Mouse (Mus musculus): Measurements from ENCODE around the gene Rassf7.

Gene Rassf7

DNA sequence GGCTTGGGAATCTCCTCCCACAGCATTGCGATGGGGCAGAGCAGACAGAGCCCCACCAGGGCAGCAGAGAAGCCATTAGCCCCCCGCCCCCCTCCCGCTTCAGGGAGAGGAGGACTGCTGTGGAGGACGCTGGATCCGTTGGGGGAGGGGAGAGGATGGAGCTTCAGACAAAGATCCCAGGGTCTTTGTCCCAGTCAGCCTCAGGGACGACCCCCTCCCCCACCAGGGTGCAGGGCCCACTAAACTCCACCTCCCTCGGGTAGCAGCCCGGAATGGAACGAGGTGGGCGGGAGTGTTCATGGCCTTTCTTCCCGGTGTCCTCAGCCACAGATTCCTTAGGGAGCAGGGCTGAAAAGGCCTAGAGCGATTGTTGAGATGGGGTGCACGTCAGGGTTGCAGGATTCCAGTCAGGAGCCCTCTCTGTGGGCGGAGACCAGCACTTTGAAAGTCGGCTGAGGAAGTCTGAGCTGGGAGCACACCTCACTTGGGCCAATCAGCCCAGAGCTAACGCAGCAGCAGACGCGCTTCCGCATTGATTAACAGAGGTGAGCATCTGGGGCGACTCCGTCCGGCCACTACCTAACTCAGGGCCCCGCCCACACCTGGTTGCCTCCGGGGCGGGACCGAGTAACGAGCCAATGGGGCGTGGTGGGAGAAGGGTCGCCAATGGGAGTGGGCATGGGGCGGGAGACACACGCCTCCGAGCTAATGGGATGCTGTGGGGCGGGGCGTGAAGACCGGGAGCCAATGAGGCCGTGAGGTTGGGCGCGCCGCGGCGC, at the start of gene Rassf7:
Gene Rassf7 (plus strand): TSS at position 760 of the 779 bp plus-strand sequence.
- DNase-seq (ENCODE audit: low read depth, low spot score): peak; percentile 98

DNA sequence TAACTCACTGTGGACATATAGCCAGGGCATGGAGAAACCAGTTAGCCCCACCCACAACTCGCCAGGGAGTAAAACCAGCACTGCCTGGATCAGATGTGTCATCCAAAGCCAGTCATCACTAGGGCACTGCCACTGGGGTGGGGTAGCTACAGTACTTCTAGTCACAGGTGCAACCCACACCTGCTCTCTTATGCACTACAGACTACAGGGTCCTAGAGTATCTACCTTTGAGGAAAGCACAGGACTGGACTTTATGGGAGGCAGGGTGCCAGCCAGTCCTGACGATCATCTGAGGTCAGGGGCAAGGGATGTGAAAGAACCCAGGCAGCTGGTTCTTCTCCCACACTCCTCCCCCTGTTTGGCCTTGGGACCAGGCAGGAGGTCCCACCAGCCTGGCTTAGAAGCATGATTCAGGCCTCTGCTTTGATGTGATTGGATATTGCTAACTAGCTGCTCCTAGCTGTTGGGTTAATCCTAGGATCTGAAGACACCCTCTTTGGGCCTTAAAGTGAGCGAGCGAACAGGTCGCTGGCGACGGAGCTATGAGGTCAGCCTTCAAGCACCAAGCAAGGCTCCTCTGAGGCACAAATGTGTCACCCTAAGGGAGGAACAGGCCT, 47.7 kb upstream of the Rassf7 start:
- DNase-seq (ENCODE audit: low read depth, low spot score): no peak

DNA sequence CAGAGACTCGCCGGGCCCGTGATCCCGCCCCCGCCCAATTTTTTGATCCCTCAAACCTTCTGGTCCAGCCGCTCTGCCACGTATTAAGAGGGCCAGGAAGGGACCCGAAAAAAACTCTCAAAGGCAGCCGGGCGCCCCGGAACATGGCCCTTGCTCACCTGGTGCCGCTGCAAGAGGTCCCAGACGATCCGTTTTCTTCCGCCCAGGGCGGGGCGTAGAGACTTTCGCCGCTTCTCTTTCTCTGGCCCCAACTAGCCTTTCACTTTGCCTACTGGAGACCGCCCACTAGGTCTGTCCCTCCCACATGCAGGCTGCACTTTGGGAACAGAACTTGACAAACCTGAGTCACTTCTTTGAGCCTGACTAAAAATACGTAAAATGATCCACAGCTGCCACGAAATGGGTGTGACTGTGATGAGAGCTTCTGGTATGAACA, 47.1 kb upstream of the Rassf7 start:
- no peak for DNase-seq (ENCODE audit: low read depth, low spot score)

DNA sequence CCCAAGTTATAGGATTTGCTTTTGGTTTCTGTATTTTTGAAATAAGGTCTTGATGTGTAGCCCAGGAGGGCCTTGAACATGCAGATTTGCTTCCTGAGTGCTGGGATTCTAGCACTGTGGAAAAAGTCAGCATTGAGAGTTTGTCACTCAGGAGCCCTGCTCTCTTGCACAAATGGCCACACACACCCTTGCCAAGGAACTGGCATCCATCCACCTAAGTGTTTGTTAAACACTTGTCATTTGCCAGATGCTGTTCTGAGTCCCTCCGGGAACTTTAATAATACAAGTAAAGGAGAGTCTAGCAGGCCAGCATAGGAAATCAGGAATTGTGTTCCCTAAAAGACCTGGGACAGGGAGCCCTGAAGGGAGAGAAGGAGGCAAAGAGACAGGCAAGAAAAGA, 46.4 kb upstream of the Rassf7 start:
- no peak for DNase-seq (ENCODE audit: low read depth, low spot score)

DNA sequence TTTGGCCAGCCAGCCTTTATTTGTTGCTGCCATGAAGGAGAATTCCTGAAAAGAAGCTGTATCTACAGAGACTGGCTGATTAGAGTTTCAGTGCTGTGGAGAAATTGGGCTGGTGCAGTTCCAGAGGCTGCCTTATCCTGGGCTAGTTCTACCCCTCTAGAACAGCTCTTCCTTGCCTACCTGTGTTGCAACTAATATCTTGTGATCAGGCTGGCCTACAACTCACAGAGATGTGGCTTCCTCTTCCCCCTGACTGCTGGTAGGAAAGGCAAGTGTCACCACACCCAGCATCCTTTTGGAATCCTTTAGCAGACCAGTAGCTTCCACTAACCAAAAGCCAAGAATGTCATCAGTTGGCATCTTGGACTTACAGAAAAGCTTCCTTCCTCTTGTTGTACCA, 45.8 kb upstream of the Rassf7 start:
- DNase-seq (ENCODE audit: low read depth, low spot score): no peak

DNA sequence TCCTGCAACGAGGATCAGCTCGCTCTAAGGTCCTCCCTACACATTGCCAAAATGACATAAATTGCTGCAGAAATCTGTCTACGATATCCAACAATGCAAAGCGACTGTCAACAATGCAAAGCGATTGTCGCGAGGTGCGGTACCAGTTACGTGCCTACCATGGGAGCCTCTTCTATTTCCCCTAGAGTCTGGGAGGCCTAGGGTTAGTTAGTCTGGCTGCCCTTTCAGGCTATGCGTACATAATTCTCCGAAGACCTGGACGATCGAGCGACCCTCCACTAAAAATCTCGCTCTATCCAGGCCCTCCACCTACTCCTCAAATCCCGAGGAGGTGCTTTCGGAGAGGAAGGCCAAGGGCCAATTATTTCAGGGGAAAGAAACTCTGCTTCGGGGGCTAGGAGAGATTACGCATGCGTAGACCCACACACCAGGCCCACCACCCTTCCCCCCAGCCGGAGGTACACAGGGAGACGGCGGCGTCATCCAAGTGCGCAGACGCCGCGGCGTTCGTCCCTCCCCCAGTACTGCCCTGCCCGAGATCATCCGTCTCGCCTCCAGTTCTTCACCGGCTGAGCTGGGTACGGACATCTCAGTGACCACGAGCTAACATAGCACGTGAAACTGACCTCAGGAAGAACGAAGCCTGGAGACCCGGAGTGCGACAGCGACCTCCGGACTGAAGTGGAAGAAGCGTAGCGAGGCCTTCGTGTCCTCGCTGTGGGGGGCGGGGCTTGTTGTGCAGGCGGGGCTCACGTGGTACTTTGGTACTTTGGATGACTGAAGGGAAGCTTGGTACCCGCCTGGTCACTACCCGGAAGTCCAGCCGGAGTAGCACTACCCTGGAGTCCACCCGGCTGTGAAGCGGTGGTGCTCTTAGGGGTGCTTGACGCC, 43.3 kb upstream of the Rassf7 start, which contains the start of gene Rnh1:
Gene Rnh1 (minus strand): TSS at position 742 of the 891 bp plus-strand sequence.
- peak; percentile 84 for DNase-seq (ENCODE audit: low read depth, low spot score)

DNA sequence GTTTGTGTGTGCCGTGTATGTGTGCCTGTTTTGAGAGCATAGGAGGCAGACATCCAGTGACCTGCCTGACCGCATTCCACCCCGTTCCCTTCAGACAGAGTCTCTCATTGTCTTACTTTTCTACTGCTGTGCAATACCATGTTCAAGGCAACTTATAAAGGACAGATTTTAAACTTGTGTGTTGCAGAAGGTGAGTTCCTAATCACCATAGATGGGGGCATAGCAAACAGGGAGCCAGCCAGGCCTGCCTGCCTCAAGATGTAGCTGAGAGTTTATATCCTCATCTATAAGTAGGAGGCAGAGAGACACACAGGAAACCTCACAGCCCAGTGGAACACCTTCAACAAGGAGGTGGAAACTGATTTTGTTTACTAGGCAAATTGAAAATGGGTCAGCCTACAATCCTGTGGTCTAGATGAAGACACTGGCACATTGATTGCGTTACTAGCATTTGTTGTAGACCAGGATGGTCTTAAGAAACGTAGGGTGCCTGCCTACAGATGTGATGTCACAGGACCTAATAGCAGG, 42.3 kb upstream of the Rassf7 start:
- no peak for DNase-seq (ENCODE audit: low read depth, low spot score)

DNA sequence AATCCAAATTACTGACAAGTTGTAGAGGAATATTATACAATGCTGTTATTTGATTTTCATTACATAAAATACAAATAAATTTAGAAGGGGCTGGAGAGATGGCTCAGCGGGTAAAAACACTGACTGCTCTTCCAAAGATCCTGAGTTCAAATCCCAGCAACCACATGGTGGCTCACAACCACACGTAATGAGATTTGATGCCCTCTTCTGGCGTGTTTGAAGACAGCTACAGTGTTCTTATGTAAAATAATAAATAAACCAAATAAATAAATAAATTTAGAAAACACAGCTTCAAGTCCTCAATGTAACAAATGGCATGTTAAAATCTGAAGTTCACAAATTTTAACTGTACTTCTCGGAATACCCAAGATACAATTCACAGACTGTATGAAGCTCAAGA, 40.6 kb upstream of the Rassf7 start:
- no peak for DNase-seq (ENCODE audit: low read depth, low spot score)

DNA sequence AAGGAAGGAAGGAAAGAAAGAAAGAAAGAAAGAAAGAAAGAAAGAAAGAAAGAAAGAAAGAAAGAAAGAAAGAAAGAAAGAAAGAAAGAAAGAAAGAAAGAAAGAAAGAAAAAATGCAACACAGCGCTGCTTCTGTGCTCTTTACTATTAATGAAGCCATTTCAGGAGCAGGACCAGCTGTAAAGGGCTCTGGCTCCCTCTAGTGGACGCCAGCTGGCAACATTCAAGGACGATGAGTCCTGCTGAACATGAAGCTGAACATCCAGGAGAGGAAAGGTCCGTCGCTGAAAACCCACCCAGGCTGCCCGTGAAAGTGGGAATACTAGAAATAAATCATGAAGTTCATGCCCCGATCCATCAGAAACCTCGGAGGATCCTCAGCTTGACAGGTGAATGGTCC, 39.5 kb upstream of the Rassf7 start:
- peak; percentile 67 for DNase-seq (ENCODE audit: low read depth, low spot score)

DNA sequence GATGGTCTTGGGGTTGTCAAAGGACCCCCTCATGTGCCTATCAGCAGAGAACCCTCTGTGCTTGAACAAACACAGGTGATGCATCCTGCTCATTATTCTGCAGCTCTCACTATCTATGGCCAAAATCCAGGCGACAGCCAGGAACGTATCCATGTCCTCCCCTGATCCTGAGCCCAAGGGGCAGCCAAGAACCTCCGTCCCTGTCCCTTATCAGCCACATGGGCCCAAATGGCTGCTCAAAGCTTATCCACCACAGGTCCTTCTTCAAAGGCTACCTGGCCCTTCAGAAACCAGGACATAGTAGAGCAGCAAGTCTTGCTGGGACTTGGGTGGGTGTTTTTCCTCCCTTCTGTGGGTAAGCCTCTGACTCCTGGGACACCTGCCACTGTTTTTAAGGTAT, 27.5 kb upstream of the Rassf7 start:
- DNase-seq (ENCODE audit: low read depth, low spot score): no peak

DNA sequence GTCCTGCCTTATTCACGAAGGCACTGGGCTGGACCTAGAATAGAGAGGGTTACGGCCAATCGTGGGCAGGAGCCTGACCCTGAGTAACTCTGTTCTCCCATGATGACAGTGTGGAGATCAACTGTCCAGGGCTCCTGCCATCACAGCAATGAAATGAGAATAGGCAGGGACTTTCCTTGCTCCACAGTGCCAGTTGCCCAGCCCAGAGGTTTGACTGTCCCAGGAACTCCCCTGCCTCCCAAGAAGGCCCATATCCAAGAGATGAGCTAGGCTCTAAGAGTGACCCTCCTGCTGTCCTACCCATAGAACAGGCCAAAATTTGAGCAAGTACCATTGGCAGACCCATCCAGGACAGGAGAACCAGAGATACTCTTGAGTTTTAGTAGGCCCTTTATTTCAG, 26.9 kb upstream of the Rassf7 start:
- no peak for DNase-seq (ENCODE audit: low read depth, low spot score)

DNA sequence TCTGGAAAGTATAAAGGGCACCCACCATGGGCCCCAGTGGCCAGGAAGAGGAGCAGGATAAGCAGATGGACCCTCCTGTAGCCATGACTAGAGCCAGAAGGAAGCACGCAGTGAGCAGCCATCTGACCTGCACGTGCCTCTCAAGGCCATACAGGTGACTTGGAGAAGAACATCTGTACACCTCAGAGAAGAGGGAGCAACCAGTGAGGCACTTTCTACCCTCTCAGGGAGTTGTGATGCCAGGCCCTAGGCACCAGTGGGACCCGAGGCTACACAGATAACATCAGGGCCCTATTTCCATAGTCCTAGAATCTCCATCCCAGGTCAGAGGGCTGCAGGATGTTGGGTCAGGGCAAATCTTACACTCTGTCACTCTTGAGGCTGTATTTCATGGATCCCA, 25.4 kb upstream of the Rassf7 start:
- DNase-seq (ENCODE audit: low read depth, low spot score): no peak

DNA sequence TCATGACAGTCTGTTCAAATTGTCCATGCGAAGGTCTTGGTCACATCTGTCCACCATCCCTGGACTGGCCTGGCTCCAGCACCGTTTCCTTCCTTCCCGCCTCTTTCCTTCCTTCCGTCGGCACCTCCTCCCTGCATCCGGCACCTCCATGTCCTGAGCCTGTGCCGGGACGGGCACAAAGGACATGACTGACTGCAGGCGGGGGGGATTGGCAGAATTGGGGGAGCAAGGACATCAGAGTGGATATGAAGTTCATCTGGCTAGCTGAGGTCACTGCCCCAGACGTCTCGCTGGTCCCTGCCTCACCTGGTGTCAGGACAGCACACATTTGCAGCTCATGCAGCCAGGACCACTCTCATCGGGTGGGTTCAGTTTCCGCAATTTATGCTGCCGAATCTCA, 24.6 kb upstream of the Rassf7 start:
- DNase-seq (ENCODE audit: low read depth, low spot score): no peak

DNA sequence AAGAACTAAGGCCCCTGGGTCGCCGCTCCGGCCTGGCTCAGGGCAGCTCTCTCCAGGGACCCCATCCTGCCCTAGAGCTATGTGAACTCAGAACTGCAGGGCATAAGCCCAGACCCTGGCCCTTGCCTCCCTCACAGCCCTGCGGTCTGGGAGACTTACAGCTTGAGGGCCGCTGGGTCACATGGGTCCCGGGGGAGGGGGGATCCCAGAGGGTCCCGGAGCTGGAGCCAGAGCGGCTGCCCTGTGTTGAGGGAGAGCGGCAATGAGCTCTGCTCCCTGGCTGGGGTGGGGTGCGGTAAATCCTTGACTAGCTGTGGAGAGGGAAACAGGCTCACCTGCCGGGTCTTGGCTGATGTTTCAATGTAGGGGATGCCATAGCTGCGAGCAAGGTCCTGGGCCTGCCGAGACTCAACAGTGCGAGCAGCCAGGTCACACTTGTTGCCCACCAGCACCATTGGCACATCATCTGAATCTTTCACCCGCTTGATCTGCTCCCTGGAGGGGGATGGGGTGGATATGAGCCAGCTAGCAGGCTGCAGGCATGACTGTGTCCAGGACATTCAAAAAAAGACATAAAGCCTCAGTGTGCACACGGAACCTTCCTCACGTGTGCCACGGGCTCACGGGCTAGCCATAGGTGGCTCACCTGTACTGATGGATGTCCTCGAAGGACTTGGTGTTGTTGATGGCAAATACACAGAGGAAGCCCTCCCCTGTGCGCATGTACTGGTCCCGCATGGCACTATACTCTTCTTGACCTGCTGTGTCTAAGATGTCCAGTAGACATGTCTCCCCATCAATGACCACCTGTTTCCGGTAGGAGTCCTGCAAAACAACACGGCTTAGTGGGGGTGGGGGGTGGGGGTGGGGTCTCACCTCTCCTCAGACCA, 23.6 kb upstream of the Rassf7 start:
- no peak for DNase-seq (ENCODE audit: low read depth, low spot score)

DNA sequence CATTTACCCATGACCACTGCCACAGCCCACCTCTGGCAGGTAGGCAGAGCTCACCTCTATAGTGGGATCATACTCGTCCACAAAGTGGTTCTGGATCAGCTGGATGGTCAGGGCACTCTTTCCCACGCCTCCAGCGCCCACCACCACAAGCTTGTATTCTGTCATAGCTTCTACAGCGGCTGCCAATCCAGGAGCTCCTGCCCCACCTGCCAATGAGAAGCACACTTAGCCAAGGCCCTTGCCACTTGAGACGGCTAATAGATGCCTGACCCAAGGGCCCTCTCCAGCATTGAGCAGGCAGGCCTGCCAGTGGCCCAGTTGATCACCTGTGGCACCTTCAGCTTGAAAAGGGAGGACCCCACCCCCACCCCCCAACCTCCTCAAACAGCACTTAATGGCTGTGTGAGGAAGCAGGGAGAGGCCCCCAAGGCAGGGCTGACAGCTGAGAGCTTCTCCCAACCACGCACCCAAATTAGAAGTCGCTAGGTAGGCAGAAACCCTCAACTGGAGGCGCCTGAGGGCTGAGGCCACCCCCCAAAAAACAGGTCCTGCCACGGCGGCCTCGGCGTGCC, 22.8 kb upstream of the Rassf7 start:
- DNase-seq (ENCODE audit: low read depth, low spot score): no peak

DNA sequence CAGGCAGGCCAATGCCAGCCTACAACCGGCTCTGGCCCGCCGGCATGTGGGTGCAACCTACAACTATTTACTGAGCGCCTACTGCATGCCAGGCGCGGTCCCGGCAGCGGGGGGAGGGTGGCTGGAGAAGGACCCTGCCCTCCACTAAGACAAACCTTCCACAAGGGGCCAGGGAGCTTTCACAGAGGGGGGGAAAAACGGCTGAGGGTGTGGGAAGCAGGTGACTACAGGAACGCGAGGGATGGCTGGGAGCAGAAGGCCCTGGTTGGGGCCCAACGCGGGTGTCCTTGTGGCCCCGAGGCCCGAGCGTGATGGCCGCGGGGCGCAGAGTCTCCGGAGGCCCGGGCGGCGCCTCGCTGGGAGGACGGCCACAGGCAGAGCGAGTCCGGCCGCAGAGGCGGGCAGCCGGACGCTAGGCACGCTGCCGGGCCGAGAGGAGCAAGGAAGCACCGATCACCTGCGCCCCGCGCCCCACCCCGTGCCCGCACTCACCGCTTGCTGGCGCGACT, 22.3 kb upstream of the Rassf7 start:
- DNase-seq (ENCODE audit: low read depth, low spot score): no peak

DNA sequence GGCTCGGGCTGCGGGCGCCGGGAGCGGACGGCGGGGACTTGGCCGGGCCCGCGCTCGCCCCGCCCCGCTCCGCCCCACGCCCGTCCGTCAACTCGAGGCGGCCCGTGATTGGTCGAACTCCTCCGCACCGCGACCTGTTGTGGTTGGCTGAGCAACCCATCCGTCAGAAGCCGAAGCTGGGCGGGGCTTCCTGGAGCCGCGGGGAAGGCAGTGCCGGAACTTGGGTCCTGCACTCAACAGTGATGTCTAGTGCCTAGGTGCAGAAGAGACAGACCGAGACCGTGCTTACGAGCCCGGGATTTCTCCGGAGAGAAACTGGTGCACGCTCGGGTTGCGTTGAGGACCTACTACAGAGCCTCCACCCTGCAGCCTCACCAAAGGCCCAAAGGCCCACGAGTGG, 21.7 kb upstream of the Rassf7 start, which contains the start of the genes Hras and Lrrc56:
Gene Hras (minus strand): TSS at position 58 of the 400 bp plus-strand sequence.
Gene Lrrc56 (plus strand): TSS at position 210 of the 400 bp plus-strand sequence.
- peak; percentile 95 for DNase-seq (ENCODE audit: low read depth, low spot score)

DNA sequence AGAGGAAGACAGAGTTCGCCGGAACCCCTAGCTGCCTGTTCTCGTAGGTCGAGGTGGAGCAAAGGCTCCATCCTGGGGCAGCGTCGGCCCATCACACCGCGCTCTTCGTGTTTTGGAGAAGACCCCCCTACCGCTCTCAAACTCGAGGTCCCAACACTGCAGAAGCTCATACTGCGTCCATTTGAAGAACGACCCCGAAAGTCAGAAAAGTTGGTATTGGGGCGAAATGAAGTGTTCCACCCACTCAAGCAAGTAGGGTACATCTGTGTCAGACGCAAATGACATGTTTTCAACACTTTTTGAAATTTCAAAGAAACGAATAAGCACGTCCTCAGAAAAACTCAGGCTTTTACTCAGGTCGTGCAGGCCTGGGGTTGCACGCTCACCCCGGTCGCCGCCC, 21.3 kb upstream of the Rassf7 start:
- DNase-seq (ENCODE audit: low read depth, low spot score): no peak

DNA sequence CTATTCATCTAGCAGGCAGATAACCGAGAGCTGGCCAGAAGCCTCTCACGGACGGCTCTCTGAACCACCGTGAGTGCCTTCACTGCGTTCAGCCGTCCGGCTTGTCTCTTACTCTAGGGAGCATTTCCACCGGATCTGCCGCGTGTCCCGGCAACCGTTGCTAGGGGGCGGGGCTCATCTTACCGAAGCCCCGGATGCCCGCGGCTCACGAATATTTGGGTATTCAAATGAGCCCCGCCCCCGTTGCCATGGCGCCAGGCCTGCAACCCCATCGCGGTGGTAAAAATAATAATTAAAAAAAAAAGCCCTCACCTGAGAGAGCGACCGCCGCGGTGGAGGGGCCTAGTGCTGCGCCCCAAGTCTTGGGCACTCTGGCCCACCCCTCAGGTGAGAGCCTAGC, 20.8 kb upstream of the Rassf7 start:
- DNase-seq (ENCODE audit: low read depth, low spot score): peak; percentile 89

DNA sequence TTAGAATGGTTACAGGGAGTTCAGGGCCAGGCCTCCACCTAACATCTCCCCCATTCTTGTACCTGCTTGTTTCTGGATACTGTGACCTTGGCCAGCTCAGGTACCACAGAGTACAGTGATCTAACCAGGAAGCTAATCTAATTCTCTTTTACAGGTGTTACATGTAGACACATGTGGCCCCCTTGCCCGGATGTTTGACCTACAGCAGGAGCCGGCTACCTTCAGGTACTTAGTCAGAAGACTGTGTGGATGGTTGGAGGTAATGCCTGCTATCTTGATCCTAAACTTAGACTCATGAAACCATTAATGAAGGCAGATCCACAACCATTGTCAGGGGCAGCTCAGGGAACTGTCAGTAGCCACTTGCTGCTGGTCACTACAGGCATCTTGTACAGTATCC, 19.9 kb upstream of the Rassf7 start:
- DNase-seq (ENCODE audit: low read depth, low spot score): no peak
